Mouse (Mus musculus) gastrocnemius, postnatal 36 days (tissue): ENCODE results near the gene Ccdc124. TPM values are rescaled to one million over a fixed set of nuclear protein-coding genes. Genes with fewer than 3 reads are reported as not detected.
A peak's percentile ranks its signal among the peaks of the same experiment; 100 is the strongest.

Experiments used
- DNase-seq, 2 experiments: peaks; one replicate each; pipeline ENCODE4 v3.0.0; 2022
- intact Hi-C: fragments of 180-260 bp; cut with DNase I; formaldehyde crosslinking; loops from one replicate; pipeline ENCODE4 v1.15.1; 2025
- long read RNA-seq, 2 experiments: library from polyadenylated mRNA; stranded (forward); transcript quantifications; one replicate each; pipeline ENCODE4 v2.0.0; 2021
- total RNA-seq, 2 experiments: library from RNA; stranded (reverse); gene quantifications; 2 replicates each; pipeline ENCODE4 v1.2.3; 2021

Gene Ccdc124
- total RNA-seq, result 10 to 100 TPM; 56.2 to 64.3 TPM
- long read RNA-seq, experiment 1, transcript Ccdc124-201 (5 exons, 1,356 nt), result major isoform, 115 of 152 reads
- long read RNA-seq, experiment 1, partial matches to known transcripts, result 30 of 152 reads
- long read RNA-seq, experiment 1, other reads (novel, unspliced or antisense), result 7 of 152 reads
- long read RNA-seq, experiment 2, transcript Ccdc124-201 (5 exons, 1,356 nt), result major isoform, 131 of 170 reads
- long read RNA-seq, experiment 2, partial matches to known transcripts, result 38 of 170 reads
- long read RNA-seq, experiment 2, other reads (novel, unspliced or antisense), result 1 of 170 reads

DNA sequence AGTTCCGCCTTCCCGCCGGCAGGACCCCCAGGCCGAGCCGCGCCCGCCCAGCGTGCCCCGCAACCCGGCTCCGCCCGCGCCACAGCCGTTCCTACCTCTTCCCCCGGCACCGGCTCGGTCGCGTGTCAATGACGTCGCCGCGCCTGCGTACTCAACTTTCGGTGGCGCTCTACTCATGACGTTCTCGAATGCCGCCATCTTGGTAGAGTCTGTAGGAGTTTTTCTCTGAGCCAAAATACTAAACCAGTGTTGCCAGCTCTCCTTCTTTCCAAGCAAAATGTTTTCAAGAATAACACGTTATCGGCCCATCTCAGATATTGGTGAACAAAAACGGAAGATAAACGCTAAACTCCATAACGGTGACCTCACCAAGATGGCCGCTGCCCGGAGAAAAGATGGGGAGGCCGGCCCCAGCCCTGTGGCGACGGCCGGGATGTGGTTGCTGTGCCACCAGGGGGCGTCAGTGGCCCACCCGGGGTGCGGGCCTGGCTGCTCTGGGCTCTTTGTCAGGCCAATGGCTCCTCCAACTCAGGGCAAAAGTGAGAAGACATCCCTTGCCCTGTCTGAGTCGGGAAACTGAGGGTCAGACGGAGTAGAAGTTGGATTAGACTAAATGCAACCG is at the start of gene Ccdc124:
Gene Ccdc124, minus strand, starts transcription at position 572 of the 622 bp plus-strand sequence.
- peak; percentile 93 to 94 for DNase-seq
- intact Hi-C loops, result no loop called here

DNA sequence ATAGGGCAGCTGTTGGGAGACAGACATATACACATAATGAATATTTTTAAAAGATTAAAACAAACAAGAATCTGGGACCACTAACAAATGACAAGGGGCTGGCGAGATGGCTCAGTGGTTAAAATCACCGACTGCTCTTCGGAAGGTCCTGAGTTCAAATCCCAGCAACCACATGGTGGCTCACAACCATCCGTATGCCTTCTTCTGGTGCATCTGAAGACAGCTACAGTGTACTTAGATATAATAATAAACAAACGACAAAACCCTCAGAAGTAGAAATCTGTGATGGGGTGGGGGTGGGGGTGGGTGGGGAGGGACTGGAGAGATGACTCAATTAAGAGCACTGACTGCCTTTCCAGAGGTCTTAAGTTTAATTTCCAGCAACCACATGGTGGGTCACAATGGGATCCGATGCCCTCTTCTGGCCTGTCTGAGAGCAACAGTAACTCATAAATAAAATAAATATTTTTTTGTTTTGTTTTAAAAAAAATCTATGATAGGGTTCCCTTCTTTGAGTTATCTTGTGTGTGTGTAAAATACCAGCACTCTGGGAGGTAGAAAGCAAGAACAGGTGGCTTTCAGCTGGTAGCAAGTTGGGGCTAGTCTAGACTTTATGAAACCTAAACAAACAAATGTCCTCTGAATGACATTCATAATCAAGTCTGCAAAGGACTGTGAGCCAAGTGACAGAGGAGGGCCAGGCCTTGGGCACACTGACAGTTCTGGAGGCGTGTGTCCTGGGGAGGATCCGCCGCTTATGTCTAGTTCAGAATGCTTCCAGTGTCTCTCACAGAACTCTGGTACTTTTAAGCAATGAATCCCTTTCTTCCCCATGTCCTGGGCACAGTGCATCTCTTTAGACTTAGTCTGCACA is 46.6 kb upstream of the Ccdc124 start:
- no peak for DNase-seq
- intact Hi-C loops, result no loop called here

DNA sequence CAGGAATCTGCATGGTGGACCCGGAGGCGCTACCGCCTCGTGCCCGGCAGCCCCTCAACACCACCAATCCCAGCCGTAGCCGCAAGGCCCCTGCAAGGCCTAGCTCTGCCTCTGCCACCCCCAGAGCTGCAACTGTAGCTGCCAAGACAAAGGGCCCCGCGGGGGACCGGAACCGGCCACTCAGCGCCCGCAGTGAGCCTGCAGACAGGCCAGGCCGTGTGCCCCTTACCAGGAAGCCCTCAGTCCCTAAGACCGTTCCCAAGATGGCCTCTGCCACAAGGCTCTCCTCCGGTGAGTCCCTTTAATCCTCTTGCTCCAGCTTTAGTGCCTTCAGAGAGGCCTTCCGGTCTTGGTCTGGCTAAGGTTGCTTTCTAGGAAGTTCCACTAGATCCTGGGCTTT is 41.0 kb upstream of the Ccdc124 start:
- intact Hi-C loops, result no loop called here
- no peak for DNase-seq

DNA sequence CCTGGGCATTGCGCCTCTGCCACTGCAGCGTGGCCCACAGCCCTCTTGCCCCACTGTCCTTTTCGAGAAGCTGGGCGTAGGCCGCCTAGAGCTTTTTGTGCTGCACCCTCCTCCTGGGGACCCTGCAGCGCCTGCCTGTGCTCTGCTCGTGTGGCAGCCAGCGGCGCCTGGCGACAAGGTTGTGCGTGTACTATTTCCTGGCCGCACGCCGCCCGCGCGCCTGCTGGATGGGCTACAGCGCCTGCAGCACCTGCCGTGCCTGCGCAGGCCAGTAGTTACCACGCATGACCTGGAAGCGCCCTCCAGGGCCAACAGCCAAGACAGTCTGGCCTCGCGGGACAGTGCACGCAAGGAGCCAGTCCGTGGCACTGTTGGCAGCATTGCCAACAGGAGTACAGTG is 39.8 kb upstream of the Ccdc124 start:
- intact Hi-C loops, result no loop called here
- DNase-seq, result no peak

DNA sequence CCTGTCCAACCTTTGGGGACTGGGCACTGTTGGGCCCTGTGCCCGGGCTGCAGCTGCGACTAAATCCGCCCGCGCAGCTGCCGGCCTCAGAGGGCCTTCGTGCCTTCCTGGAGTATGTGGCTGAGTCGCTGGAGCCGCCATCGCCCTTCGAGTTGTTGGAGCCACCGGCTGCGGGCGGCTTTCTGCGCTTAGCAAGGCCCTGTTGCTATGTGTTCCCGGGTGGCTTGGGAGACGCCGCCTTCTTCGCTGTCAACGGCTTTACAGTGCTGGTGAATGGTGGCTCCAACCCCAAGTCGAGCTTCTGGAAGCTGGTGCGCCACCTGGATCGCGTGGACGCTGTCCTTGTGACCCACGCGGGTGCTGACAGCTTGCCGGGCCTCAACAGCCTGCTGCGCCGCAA is 39.2 kb upstream of the Ccdc124 start:
- no peak for DNase-seq
- intact Hi-C loops, result no loop called here

DNA sequence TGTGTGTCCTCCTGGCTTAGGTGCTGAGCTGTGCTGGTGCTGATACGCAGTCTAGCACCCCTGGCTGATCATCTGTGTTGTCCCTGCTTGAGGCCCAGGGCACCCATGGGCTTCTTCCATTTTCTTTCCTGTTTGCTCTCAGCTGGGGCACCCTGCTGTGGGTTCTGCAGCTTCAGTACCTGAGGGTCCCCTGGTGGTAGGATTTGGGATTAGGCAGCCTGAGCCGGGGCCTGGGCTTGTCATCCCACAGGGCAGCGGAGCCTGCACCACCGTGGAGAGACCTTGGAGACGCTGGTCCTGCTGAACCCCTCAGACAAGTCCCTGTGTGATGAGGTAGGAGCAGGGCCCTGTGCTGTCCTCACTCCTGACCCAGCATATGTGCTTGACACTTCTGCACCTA is 37.9 kb upstream of the Ccdc124 start:
- intact Hi-C loops, result no loop called here
- no peak for DNase-seq

DNA sequence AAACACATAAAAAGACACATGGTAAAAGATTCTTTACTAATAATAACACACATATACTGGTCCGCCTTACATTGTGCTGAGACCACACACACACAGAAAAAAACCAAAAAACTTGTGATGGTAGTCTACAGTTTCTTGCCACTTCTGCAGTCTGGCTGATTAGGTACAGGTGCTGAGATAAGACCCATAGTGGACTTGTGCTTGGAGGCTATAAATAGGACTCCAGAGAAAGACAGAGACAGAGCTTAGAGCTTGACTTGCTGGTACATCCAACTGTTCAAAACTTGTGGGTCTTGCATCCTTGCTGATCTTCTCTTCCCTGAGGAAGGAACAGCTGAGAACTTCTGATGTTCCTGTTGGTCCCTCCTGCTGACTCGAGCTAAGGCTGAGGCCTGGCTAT is 33.8 kb upstream of the Ccdc124 start:
- intact Hi-C loops, result no loop called here
- no peak for DNase-seq

DNA sequence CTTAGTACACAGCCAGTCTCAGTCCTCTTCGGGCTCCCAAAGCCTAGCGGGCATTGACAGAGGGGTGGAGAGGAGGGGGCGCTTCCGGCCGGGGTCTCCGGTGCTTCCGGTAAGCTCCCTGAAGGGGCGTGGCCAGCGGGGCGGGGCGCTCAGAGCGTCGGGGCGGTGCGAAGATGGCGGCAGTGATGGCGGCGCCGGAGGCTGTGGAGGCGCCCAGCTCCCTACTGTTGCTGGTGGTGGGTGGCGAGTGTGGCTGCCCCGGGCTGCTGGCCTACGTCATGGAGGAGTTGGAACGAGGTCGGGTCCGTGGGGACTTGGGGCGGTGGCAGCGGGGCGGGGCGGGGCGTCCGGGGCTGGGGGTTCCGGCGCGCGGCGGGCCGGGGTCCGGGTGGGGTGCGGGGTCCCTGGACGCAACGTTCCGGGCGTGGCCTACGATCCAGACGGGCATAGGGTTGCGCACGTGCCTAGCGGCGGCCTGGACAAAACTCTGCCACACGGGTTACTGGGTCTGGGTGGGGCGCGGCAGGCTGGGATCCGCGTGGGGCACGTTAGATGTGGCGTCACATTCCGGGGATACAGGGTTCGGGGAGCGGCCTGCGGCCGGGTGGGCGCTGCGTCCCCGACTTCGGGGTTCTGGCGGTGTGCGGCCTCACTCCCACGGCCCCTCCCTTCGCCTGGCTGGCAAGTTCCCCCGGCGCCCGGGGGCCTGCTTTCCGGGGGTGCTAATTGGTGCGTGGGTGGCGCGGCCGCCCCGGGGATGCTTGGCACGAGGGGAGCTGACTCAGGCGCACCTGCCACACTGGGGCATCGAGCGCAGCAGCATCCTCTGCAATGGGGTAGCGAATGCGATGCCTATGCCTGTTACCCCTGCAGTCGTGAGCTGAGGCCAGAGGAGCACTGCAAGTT is 32.3 kb upstream of the Ccdc124 start, which contains the start of gene Map1s:
Gene Map1s, plus strand, starts transcription at position 102 of the 906 bp plus-strand sequence.
- DNase-seq, result peak; percentile 48 to 52
- intact Hi-C loops, result no loop called here

DNA sequence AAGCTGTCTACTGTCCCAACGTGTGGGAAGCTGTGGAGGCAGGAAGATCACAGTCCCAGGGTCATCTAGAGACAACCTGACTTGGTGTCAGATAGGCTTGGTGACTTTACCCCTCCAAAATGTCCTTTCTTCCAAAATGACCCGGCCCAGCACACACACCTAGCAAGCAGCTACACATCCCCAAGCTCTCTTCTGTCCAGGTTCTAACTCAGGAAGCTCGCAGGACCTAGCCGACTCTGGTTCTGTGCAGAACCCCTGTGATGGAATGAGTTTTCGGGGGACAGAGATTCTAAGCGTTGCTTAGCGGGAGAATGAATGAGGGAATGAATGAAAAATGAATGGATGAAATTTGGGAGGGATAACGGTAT is 31.7 kb upstream of the Ccdc124 start:
- DNase-seq, result no peak
- intact Hi-C loops, result no loop called here

DNA sequence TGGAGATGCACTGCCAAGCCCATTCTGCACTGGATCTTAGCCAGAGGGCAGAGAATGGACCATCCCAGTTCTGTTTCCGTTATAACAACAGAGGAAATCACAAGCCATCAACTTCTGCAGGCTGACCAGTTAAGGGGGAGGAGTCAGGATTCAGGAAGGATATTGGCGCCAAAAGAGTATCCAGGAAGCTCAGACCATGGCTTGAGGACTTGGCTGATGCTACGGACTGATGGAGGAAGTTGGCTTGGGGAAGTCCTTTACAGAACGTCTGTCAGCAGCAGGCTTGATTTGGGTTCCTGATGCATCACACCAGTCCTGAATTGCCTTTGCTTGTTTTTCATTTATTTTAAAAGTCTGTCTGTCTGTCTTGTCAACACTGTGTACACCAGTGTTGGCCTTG is 30.8 kb upstream of the Ccdc124 start:
- intact Hi-C loops, result no loop called here
- DNase-seq, result no peak

DNA sequence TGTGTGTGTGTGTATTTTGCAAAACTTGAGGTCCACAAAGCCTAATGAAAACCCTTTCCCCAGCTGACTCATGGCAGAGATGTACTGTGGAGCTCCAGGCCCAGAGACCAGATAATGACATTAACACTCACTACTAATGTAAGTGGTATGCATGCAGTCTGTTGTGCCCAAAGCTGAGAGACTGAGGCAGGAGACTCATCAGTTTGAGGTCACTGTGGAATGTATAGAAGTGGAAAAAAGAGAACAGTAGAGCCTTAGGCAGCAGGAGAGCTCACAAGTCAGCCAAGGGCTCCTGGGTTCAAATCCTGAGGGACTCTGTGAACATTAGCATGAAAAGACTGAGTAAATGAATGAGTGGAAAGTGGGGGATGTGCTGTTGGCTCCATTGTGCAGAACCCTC is 29.8 kb upstream of the Ccdc124 start:
- DNase-seq, result no peak
- intact Hi-C loops, result no loop called here

DNA sequence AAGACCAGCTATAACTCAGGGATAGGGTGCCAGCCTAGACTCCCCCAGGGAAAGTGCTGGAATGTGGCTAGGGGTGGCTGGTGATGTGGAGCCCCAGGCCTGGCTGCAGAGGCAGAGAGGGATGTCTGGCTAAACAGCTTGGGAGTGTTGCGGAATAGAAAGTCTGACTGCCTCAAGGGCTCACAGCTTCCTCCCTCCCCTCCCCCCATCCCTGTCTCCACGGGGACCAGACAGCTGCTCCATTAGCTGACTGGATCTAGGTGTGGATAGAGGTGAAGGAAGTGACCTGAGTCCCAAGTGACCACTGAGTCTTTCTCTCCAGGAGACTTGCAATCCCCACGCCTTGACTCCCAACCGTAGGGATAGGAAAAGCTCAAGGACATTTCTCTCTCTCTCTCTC is 29.4 kb upstream of the Ccdc124 start:
- DNase-seq, result no peak
- intact Hi-C loops, result no loop called here

DNA sequence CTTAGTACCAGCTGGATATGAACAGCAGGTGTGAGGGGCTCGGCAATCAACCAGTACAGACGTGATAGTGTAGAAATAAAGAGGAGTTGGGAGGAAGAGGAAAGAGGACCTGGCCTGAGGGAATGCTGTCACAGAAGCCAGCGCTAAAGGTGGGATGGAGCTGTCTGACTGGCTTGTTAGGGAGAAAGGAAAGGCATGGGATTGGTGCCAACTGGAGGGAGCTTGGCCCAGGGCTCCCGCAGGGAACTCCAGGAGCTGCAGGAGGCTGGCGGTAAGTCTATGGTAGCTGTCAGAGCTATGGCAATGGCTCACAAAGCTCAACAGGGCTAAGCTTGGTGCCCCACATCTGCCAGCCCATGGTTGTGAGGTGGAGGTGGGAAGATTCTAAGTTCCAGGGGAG is 28.5 kb upstream of the Ccdc124 start:
- intact Hi-C loops, result no loop called here
- no peak for DNase-seq

DNA sequence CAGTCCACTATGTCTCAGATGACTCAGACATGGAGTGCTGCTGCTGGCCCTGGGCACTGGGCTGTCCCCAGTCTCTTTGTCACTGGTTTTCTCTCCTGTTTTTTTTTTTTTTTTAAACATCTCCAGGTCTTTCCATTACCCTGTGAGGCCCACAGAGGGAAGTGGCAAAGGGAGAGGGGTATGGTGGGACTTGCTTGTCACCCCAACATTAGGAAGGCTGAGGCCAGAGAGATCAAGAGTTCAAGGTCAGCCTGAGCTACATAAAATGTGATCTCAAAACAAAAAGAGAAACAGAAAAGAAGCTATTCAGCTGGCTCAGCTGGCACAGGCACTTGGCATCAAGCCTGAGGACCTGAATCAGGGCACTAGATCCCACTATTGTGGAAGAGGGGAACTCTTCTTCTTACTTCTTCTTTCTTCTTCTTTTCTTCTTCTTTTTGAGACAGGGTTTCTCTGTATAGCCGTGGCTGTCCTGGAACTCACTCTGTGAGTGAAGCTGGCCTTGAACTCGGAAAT is 27.2 kb upstream of the Ccdc124 start:
- intact Hi-C loops, result no loop called here

DNA sequence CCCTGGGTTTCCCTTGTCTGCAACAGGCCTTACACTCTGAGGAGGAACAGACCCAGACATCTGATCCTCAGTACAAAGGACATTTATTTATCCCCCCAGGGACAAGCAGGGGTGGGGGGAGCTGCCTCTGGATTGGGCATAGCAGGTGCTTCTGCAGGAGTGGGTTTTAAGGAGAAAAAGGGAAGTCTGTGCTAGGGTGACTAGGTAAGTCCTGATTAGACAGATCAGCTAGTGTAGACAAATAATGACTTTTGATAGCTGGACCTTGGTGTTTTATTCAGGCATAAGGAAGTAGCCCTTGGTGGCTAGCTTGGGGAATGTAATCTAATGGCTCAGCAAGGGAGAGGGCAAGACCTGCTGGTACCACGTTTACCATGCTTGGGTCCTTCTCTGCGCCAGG is 25.5 kb upstream of the Ccdc124 start:
- intact Hi-C loops, result loop anchor here (10.0 kb wide), 1 partner anchor 306 kb away; no protein-coding TSS in a partner anchor
- no peak for DNase-seq

More for the DNA sequence above, 27.2 kb upstream of the Ccdc124 start:
- DNase-seq, result no peak

DNA sequence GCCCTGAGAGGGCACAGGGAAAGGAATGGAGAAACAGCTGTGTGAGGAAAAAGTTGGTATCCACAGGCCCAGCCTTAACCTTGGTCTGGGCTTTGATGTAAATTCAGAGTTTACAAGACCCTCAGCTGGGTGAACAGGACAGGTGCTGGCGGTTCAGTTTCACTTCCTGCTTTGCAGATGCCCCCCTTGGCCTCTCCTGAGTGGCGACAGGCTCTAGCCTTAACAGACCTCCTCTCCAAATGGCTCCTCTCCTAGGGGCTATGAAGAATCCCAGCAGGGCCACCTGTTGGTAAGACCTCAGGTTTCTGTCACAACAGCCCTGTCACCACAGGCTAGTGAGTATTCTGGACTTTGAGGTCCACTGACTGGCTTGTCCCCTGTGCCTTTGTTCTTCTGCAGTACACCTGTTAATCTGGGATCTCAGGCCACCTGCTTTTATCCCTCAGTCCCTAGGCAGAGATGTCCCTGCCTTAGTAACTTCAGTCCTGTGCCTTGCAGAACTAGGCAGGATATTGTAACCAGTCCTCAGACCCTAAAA is 25.0 kb upstream of the Ccdc124 start:
- no peak for DNase-seq
- intact Hi-C loops, result loop anchor here (10.0 kb wide), 1 partner anchor 306 kb away; no protein-coding TSS in a partner anchor

DNA sequence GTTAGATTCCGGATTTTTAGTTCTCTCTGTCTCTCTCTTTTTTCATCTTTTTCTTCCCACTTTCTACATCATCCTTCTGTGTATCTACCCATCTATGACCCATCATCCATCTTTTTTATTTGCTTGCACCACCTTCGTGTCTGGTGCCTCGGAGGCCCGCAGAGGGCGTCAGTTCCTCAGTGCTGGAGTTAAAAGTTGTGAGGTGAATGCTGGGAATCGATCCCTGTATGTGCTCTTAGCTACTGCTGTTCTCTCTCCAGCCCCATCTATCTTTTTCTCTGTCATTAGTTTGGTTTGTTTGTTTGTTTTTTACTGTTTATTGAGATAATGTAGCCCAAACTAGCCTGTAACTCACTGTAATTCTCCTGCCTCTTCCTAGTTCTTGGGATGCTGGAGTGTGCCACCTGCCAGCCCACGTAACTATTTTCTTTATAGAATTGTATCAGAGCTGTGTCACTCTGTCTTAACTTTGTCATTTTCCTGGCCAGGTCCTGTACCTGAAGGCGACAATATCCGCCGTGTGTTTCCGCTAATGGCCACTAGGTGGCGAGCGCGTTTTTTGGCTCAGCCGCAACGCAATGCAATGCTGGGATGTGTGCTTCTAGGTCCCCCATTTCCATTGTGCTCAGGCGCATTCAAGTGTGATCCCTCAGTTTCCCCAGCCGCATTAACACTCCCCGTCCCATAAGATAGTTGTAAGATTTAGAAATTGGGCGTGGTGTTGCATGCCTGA is 24.1 kb upstream of the Ccdc124 start:
- intact Hi-C loops, result loop anchor here (10.0 kb wide), 1 partner anchor 307 kb away; no protein-coding TSS in a partner anchor
- DNase-seq, result peak; percentile 71 to 84

DNA sequence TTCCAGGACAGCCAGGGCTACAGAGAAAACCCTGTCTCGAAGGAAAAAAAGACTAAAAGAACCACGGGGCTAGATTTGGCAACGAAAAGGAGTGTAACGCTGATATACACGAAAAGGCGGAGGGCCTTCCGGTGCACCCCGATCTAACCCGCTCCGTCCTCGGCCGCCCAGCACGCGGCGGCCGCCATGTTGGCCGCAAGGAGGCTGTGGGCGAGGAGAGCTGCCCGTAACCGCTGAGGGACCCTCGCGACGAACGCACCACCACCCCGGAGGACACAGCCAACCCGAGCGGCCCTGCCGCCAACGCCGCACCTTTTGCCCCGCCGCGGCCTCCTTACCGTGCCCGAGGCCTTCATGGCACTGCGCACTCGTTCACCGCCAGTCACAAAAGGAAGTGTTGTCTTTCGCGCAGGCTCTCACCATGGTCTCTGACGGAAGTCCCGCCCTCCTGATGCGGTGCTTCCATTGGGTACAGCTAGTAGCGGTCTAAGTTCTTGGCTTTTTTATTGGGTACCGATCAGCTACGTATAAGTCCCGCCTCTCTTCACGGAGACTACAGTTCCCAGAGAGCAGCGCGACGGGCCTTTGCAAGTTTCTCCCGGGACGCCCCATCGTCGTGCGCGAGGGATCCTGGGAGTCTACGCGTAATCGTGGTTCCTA is 23.4 kb upstream of the Ccdc124 start, which contains the start of gene Rpl18a:
Gene Rpl18a, minus strand, starts transcription at position 392 of the 660 bp plus-strand sequence.
- DNase-seq, result peak; percentile 90 to 92
- intact Hi-C loops, result loop anchor here (10.0 kb wide), 1 partner anchor 308 kb away; no protein-coding TSS in a partner anchor
